Mouse (Mus musculus) v-Abl transformed pro-B cells (cell line): ENCODE results near the gene Lao1.
"Not testable (repeated sequence)": the region's sequence is repeated elsewhere in the genome, so short reads cannot be mapped to it uniquely, and the experiment has no call there.

Experiments
- in situ Hi-C, 2 experiments: fragments of 400-800 bp; cut with MboI; formaldehyde crosslinking; loops; one replicate each; pipeline ENCODE4 v1.15.1; 2025; ENCODE audit not compliant: unreplicated experiment in 2 of 2

Gene Lao1

DNA sequence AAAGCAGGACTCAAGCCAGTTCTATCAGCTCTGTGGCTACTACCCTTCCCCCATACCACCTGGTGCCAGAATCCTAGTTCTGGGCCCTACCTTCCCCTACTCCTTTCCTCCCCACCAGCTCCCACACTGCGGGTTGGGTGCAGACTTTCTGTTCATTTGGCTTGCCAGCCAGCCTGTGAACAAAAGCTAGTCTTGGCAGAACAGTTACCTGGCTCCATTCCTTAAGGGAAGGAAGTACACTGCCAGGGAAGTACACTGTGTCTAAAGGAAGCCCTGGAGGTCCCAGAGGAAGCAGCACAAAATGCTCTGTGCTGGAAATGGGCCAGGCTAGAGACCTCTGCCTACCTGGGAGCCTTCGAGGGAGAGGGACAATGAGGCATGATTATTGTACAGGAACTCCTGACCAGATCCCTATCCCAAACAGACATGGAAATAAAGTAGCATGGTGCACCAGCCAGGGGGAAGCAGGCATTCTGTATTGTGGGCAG lies at the start of gene Lao1:
Gene Lao1, plus strand, starts transcription at position 438 of the 488 bp plus-strand sequence.
- in situ Hi-C loops, result no loop called here

DNA sequence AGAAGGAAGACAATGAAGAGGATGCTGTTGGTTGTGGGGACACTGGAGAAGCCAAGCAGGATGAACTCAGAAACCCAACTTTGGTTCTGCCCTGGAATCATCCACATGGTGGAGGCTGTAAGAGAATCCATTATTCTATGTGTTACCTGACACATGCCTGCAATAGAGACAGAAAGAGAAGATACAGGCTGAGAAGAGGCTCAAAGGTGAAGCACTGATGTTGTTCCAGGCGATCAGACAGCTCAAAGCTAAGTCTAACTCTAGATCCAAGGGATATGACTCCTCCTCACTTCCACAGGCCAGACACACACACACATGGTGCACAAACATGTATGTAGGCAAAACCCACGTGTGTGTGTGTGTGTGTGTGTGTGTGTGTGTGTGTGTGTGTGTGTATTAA lies 44.0 kb upstream of the Lao1 start, which contains the start of gene Olfr1329:
Gene Olfr1329, minus strand, starts transcription at position 101 of the 400 bp plus-strand sequence.
- in situ Hi-C loops, result not testable (repeated sequence)

DNA sequence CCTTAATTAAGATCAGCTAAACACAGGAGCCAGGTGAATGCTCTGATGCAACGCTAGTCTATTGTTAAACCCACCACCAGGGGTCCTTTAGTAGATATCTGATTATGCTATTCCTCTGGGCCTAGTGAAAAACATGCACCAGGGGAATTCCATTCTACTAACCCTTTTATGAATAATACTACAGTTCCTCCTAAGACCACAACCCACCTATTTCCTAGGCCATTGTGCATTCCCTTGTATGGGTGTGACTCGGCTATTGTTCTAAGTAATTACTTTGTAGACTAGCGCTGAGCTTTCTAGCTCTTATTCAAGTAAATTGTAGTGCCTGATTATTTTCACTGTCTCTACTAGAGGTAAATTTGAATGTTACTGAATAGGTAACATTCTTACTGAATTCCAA lies 30.1 kb upstream of the Lao1 start:
- in situ Hi-C loops, result not testable (repeated sequence)

DNA sequence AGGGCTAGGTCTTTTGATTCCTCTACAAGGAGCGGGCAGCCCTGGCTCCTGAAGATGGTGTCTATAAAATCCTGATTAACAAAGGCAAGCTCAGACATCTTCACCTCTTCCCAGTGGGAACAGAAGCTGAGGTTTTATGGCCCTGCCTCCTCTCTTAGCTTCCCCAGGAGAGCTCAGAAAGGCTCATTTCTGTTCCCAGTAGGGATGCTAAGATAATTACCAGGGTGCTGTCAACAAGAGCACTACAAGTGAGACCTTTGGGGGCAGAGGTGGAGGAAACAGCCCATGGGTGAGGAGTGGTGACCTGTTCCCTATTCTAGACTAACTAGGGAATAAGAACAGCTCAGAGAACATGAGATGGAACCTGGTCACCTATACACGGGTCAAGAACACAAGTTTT lies 22.9 kb upstream of the Lao1 start, which contains the start of gene Olfr1328:
Gene Olfr1328, minus strand, starts transcription at position 101 of the 400 bp plus-strand sequence.
- in situ Hi-C loops, result no loop called here

DNA sequence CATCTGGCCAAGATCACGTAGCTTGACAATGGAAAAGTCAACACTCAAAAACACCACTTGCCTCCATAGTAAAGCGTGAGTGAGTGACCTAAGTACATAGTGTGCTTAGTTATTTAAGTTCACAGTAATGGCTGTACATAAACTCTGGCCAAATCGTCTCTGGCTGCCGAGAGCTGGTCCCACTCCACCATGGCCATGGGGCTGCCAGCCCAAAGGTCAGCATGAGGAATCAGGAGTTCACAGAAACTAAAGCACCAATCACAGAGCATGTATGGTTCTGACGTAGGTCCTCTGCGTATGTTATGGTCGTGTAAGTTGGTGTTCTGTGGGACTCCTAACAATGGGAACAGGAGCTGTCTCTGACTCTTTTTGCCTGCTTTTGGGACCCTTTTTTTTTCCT lies 2.6 kb upstream of the Lao1 start:
- in situ Hi-C loops, result no loop called here

DNA sequence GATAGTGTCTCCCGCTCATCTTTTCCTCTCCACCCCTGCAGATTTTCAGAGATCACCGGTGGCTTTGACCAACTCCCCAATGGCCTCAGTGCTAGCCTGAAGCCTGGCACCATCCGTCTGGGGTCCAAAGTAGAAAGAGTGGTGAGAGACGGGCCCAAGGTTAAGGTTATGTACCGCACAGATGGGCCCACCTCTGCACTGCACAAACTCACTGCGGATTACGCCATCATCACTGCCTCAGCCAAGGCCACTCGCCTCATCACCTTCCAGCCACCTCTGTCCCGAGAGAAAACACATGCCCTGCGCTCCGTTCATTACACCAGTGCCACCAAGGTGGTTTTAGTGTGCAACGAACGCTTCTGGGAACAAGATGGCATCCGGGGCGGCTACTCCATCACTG lies 6.3 kb downstream of the Lao1 start:
- in situ Hi-C loops, result no loop called here

DNA sequence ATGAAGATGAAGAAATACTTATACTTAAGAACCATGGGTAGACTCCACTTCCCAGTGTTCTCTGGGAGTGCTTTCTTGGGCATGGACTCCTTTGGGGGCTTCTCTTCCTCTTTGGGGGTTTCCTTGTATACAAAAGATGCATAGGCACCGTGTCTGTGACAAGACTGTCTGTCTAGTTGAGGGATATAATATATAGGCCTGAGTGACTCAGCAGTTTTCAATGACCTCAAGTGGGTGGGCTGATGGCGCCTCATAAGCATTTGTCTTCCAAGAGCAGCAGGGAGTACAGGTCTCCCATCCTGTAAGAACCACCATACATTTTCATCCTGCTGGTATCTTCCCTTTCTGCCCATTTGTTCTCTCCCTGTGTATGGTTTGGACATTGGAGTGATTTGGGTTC lies 11.9 kb downstream of the Lao1 start:
- in situ Hi-C loops, result no loop called here

DNA sequence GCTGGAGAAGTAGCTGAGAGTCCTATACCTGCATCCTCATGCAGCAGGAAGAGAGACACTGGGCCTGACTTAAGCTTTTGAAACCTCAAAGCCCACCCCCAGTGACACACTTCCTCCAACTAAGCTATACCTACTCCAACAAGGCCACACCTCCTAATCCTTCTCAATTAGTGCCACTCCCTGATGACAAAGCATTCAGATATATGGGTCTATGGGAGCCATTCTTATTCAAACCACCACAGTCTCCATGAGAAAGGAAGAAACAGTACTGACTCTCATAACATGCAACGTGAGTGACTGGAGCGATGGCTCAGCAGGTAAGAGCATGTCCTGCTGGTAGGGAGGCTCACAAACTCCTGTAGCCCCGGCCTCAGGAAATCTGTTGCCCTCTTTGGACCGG lies 23.9 kb downstream of the Lao1 start:
- in situ Hi-C loops, result no loop called here

DNA sequence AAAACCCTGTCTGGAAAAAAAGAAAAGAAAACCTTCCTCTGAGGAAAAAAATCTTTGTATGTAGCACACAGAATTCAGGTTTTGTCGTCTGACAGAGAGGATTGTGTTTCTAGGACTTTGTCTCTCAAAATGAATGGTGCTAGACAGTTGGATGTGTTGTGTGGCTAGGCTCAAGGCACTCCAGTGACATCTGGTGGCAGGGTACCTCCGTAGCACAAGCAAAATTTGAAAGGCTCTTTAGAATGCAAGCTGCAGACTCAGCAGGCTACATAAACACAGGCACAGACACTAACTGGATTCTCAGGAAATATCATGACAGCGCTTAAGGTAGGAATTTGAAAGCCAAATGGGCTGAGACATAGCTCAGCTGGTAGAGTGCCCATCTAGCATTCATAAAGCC lies 27.2 kb downstream of the Lao1 start:
- in situ Hi-C loops, result no loop called here

DNA sequence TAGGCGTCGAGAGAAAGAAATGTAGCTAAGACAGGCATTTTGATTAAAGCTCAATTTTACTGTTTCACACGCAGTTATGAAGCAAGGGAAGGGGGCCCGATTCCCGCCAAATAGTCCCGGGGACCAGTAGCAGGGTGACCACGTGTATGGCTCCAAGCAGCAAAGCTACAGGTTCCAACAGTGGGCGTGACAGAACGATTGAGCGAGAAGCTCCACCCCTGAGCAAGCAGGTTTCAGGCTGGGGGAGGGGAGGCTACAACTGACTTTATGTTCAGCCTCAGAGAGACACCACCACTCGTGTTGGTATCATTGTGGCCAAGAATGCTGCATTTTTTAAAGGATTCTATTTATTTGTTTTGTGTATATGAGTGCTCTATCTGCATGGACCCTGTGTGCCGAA lies 28.0 kb downstream of the Lao1 start:
- in situ Hi-C loops, result no loop called here

DNA sequence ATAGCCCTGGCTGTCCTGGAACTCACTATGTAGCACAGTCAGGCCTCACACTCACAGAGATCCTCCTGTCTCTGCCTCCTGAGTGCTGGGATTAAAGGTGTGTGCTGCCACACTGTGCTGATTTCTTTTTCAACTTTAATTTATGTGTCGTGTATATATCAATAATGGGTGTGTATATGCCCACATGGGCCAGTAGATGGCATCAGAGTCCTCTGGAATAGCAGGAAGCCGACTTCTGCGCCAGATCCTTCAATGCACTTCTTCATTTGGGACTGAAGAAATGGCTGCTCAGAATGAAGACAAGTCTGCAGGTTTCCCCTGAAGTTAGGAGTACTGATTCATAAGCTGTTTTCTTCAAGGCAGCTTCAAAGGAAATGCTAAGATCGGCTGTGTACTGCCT lies 30.4 kb downstream of the Lao1 start:
- in situ Hi-C loops, result no loop called here

DNA sequence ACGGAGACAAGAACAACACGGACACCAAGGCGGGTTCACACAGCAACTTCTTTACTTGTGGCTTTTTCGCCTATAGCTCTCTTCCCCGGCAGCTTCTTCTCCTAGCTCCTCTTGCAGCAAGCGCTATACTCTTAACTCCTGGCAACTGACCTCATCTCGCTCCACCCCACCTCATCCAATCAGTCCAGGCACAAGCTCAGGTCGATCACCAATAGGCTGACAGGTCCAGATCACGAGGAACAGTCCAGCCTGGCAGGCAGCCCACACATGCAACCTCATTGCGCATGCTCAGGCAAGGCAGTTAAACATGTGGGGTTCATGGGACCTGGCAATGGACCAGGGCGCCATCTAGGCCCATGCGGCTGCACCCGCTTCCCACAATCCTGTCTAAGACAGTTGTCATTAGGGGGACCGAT lies 35.8 kb downstream of the Lao1 start:
- in situ Hi-C loops, result loop anchor here in 1 of 2 experiments (5.0 kb wide), 1 partner anchor 345 kb away; no protein-coding TSS in a partner anchor

DNA sequence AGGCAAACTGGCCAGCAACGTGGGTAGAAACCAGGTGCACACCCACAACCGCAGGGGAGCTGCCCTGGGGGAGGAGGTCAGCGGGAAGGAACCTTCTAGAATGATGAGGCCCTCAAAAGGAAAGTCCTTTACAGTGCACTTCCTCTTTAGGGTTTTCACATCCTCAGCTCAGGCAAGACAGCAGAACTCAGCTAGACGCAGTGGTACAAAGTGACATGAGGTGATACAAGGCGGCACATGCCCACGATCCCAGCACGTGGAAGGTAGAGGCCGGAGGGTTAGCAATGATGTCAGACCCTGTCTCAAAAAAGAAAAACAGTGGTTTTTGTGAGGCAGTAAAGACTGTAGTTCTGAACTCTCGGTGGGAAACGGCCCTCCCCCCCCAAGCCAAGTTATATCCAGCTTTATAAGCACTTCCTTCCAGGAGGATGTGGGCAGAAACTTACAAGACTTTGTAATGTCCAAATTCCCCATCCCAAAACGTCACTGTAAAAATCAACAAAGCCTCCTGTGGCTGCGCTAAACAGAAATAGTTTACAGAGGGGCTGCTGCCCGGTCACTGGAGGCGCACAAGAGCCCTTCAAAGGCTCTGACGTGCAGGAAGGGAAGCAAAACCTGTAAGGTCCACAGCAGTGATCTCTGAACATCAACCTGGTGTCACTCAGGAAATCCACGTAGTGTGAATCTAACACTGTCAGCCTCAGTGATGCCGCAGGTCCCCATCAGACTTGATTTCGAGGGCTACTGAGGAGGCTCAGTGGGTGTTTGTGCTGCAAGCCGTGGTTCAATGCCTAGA lies 38.5 kb downstream of the Lao1 start:
- in situ Hi-C loops, result loop anchor here (5.0 to 25.0 kb wide), 6 partner anchors 142 to 362 kb away; no protein-coding TSS in a partner anchor

DNA sequence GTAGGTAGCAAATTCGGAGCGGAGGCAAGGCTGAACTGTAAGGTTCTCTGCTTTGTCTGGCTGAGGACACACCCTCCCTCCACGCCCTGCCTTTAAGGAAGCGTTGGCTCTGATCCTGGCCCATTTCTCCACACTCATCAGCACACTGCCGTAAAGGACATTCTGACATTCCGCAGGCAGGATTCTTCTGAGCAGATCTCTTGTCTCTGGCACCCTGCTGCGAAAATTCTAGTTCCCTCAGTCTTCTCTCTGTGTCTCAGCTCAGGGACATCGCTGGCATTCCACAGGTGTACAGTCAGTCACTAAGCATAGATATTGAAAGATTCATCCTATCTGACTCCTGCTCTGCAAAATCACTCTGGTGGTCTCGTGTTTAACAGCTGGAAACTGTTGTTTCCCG lies 40.3 kb downstream of the Lao1 start:
- in situ Hi-C loops, result loop anchor here (5.0 to 25.0 kb wide), 5 partner anchors 141 to 361 kb away; no protein-coding TSS in a partner anchor

DNA sequence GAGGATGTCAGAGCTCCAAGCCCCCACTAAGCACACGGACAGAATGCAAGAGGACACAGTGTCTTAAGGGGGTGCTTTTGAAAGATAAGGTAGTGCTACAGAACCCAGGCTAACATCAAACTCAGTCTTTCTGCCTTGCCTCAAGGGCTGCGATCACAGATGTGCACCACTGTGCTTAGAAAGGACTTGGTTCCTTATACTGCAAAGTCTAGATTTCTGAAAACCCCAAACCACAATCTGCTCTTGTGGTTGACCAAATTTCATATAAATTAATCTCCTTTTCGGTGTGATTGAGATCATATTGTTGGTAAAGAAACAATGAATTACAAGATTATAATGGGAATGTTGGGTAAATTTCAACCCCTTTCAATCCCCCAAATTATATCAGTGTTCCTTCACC lies 41.1 kb downstream of the Lao1 start:
- in situ Hi-C loops, result loop anchor here (5.0 to 25.0 kb wide), 5 partner anchors 140 to 360 kb away; no protein-coding TSS in a partner anchor

DNA sequence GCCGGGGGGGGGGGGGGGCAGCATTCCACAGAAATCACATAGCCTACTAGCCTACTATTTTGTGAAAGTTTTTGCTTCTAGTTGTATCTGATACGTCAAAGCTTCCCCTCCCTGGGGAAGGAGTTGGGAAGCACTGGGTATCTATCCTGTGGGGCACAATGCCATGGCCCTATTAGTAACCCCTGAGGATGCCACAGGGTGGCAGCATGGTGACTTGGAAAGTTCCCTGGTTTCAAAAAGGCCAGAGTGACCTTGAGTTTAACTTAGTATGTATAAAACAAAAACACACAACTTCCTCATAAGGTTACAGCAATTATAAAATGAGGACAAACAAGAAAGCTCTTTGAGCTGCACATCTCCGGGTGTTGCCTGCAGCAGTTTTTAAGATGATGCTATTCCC lies 42.8 kb downstream of the Lao1 start:
- in situ Hi-C loops, result loop anchor here (5.0 to 25.0 kb wide), 5 partner anchors 138 to 359 kb away; no protein-coding TSS in a partner anchor

DNA sequence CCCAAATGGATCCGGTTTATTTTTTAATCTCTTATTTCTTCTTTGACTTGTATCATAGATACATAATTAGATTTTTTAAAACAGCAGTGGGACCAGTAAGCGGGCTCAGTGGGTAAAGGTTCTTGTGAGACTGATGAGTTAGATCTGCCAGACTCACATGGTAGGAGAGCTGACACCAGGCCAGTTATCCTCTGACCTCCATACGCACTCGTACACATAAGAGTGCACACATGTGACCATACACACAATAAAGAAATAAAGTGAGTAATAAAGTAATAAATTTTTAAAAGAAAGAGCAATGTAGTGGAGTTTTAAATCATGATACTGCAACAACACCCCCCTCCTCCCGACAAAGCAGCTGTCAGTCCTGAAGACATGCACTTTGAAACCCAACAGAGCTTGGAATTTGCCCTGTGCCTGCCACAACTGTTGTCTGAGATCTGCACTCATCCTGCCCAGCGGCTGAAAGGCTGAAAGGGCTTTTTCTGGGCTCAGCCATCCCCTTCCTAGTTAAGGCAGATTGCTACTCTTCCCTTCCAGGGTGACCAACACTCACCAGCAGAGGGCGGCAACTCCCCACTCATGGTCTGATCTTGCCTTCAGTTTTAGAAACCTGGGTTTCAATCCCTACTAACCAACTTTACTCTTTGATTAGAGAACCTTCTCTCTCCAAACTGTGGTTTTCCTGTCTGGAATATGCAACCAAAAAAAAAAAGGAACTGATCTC lies 43.4 kb downstream of the Lao1 start:
- in situ Hi-C loops, result loop anchor here (5.0 to 25.0 kb wide), 5 partner anchors 138 to 360 kb away; no protein-coding TSS in a partner anchor

DNA sequence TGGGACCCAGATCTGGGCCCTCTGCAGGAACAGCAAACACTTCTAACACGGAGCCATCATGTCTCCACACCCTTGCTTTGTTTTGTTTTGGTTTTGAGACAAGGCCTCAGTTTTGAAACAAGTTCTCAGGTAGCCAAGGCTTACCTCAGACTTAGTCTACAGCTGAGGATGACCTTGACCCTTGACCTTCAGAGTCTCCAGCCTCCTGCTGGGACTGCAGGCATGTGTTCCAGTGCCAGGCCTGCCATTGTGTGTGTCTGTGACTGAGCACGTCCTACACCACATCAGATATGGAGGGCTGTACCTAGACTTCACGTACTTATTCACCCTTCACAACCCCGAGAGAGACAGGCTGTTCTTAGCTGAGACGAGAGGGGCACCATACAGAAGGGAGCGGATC lies 46.2 kb downstream of the Lao1 start:
- in situ Hi-C loops, result loop anchor here (5.0 to 25.0 kb wide), 3 partner anchors 160 to 363 kb away; no protein-coding TSS in a partner anchor

DNA sequence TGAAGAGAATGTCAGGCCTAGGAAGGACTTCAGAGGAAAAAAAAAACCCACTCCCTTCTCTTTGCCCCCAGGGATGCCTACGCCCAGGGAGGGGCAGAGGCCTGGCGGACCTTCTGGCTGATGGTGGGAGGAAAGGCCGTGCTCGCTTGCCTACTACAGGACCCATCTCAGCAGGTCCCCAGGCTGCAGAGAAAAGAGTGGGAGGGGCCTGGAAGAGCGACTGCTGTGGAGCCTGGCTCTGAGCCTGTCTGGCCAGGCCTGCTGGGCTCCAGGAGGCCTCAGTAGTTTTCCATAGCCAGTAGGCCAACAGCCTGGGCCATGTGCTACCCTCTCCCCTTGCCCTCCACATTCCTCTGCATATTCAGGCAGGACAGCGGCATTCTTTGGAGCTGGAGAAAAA lies 47.1 kb downstream of the Lao1 start:
- in situ Hi-C loops, result loop anchor here (5.0 to 25.0 kb wide), 3 partner anchors 159 to 364 kb away; no protein-coding TSS in a partner anchor

DNA sequence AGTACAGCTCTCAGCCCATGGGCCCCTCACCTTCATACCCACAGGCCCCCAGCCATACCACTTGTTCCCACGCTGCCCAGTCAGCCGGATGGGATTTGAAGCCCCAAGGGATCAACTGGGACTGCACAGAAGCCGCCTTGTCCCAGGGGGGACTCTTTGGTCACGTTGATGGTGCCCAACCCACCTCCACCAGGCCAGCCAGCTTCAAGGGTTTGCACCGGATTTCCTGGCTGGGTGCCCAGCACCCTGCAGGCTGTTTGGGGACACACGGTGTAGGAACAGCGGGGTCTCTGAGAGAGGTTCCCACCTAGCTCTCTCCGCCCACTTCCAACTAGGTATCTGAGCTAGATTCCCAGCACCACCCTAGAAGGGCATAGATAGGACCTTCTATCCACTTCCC lies 48.4 kb downstream of the Lao1 start:
- in situ Hi-C loops, result loop anchor here (5.0 to 25.0 kb wide), 3 partner anchors 157 to 365 kb away; no protein-coding TSS in a partner anchor
